Mouse (Mus musculus) left cerebral cortex, postnatal 10 days (tissue): ENCODE results near the gene Cbarp. TPM values are rescaled to one million over a fixed set of nuclear protein-coding genes. Genes with fewer than 3 reads are reported as not detected.

Experiments
- DNase-seq, 2 experiments: peaks; one replicate each; pipeline ENCODE4 v3.0.0; 2021 to 2022; ENCODE audit warnings: low spot score in 2 of 2, mixed read lengths in 1 of 2; ENCODE audit errors: extremely low spot score in 1 of 2
- intact Hi-C: fragments of 180-260 bp; cut with DNase I; formaldehyde crosslinking; loops from one replicate; pipeline ENCODE4 v1.15.1; 2025
- total RNA-seq, 2 experiments: library from RNA; stranded (reverse); gene quantifications; 2 replicates each; pipeline ENCODE4 v1.2.3; 2021

Gene Cbarp
- total RNA-seq, 2 experiments from 2014 or later = 394 to 415 TPM

DNA sequence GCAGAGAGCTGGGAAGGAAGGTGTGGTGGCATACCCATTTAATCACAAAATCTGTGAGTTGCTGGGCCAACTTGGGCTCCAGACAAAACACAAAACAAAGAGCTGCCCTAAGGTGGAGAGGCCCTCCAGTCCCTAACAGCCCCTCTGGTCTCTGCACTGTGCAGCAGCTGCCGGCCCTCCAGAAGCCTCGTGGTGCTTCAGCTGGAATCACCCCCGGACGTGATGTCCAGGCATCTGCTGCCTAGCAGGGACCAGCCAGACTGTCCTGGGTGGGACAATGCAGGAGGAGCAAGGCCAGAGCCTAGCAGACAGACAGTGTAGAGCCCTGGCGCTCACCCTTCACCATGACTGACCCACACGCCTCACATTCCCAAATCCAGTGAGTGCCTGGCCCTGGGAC lies 49.1 kb downstream of the Cbarp start:
- DNase-seq = no peak
- intact Hi-C loops = no loop called here

DNA sequence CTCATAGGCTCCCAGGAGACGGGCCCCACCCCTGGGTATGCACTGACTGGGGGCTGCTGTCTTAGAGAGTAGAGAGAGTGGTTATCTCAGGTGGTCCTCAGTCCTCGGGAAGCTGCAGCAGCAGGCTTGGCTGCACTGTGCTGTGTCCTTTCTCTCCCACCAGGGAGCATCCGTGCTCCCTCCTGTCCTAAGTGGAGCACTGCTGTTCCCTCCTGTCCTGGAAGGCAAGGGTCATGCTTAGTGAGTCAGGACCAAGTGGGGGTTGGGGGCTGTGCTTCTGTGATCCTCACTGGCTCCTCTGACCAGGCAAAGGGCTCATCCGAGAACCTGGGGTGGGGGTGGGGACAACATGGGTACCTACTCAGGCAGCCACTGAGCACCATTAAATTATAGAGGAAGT lies 51.5 kb downstream of the Cbarp start:
- DNase-seq = no peak
- intact Hi-C loops = no loop called here

DNA sequence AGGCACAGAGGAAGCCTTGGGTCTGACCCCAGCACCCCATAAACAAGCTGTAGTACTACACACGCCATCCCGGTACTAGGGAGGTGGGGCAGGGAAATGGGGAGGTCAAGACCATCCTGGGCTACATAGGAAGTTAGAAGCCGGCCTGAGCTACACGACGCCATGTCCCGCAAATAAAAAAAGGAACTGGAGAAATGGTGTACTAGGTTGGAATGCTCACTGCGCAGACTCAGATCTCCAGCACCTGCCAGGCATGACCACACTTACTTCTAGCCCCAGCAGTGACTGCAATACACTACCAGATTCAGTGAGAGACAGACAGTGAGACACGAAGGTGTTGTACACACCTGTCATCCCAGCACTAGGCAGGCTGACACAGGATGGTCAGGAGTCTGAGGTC lies 53.2 kb downstream of the Cbarp start:
- DNase-seq = no peak
- intact Hi-C loops = no loop called here

DNA sequence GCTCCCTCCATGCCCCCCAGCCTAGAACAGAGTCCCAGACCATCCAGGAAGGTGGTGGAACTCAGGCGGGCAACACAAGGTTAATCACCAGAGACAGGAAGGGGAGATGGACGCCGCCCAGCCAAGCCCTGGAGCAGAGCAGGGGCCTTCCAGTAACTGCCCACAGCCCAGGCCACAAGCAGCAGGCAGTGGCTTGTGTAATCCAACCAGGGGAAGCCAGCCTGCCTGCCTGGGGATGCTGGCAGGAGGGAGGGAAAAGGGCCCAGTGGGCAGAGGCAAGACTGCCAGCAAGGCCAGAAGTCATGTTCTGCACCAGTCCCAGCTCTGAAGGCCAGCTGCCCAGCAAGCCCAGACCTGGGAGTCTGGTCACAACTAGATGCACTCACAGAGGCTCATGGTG lies 53.8 kb downstream of the Cbarp start:
- DNase-seq = peak in 1 of 2 experiments; percentile 62
- intact Hi-C loops = no loop called here

DNA sequence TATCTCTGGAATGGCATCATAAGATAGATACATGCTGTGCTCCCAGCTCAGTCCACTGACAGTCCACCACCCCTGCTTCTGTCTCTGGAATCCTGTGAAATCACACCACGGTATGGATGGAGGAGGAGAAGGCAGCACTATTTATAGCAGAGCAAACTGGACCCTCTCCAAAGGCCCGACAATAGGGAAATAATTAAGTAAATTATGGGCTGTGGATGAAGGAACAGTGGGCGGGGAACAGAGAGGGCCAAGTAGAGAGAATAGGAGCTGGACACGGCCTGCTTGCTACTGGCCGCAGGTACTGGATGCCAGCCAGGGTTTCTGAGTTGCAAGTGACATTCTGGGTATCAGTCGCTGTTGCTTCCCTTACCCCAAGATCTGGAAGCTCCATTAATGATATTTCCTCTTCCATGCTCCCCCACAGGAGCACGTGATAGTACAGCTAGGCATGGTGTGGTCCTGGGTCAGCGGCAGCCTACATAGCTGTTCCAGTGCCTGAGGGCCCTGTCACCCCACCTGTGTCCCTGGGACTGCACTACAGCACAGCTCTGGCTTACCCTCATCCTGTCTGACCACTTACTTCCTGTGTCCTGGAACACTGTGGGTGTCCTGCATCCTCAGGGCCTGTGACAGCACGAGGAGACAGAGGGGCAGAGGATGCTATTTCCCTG lies 55.7 kb downstream of the Cbarp start:
- no peak for DNase-seq

DNA sequence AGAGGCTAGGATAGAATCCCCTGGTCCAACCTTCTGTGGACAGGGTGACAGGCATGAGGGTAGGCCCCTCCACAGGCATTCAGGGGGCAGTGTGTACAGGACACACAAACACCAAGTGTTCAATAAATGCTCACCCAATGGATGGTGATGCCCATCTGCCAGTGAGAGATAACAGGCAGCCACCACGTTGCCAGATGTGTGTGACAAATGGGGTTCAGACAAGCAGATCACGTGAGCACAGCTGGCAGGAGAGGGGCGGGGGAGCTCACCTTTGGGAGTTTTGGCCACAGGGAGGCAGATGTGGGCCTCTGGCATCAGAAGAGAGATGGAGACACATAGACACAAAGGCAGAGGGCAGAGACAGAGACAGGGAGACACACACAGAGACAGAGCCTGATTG lies 59.6 kb downstream of the Cbarp start:
- intact Hi-C loops = no loop called here
- no peak for DNase-seq

More for the DNA sequence above, 55.7 kb downstream of the Cbarp start:
- intact Hi-C loops = no loop called here

Other genes with a start within 250 kb of the Cbarp start
- not detected for gene Cfd, start 250.0 kb downstream of the Cbarp start, total RNA-seq
- gene Med16, start 231.9 kb downstream of the Cbarp start, total RNA-seq = 10 to 100 TPM; 55.4 to 61.9 TPM
- gene Gm26602, start 230.0 kb downstream of the Cbarp start, total RNA-seq = not detected
- 1 to 10 TPM; 6.8 to 8.4 TPM for gene Kiss1r, start 223.9 kb downstream of the Cbarp start, total RNA-seq
- 100 to 1,000 TPM; 389 to 406 TPM for gene R3hdm4, start 219.6 kb downstream of the Cbarp start, total RNA-seq
- gene Arid3a, start 213.8 kb downstream of the Cbarp start, total RNA-seq = 1 to 10 TPM; 6.0 to 7.1 TPM
- 10 to 100 TPM; 46.2 to 49.9 TPM for gene Wdr18, start 180.7 kb downstream of the Cbarp start, total RNA-seq
- gene Grin3b, start 170.1 kb downstream of the Cbarp start, total RNA-seq = under 1 TPM; 0.24 to 0.28 TPM
- 100 to 1,000 TPM; 136 TPM for gene Tmem259, start 156.5 kb downstream of the Cbarp start, total RNA-seq
- 10 to 100 TPM in 1 of 2 experiments, 1 to 10 TPM in 1; 8.9 to 12.4 TPM for gene Cnn2, start 152.3 kb downstream of the Cbarp start, total RNA-seq
- 1 to 10 TPM; 8.5 to 9.8 TPM for gene Abca7, start 144.3 kb downstream of the Cbarp start, total RNA-seq
- 1 to 10 TPM; 3.3 to 4.5 TPM for gene Arhgap45, start 124.2 kb downstream of the Cbarp start, total RNA-seq
- 10 to 100 TPM; 64.1 to 66.0 TPM for gene Polr2e, start 101.0 kb downstream of the Cbarp start, total RNA-seq
- 100 to 1,000 TPM; 436 to 469 TPM for gene Gpx4, start 93.7 kb downstream of the Cbarp start, total RNA-seq
- 10 to 100 TPM; 20.4 to 21.2 TPM for gene Sbno2, start 35.3 kb downstream of the Cbarp start, total RNA-seq
- gene Stk11, start 25.0 kb downstream of the Cbarp start, total RNA-seq = 10 to 100 TPM; 81.6 to 93.4 TPM
- gene Atp5d, start 2.2 kb downstream of the Cbarp start, total RNA-seq = 100 to 1,000 TPM; 342 to 379 TPM
- gene Midn, start 7.4 kb upstream of the Cbarp start, total RNA-seq = 100 to 1,000 TPM in 1 of 2 experiments, 10 to 100 TPM in 1; 92.6 to 103 TPM
- gene Cirbp, start 25.1 kb upstream of the Cbarp start, total RNA-seq = 100 to 1,000 TPM; 138 to 151 TPM
- gene 1600002K03Rik, start 32.1 kb upstream of the Cbarp start, total RNA-seq = 1 to 10 TPM; 4.5 TPM
- gene Efna2, start 38.6 kb upstream of the Cbarp start, total RNA-seq = 10 to 100 TPM; 18.4 to 19.1 TPM
- 10 to 100 TPM; 43.5 to 45.3 TPM for gene Mum1, start 85.6 kb upstream of the Cbarp start, total RNA-seq
- 100 to 1,000 TPM; 142 to 161 TPM for gene Ndufs7, start 108.3 kb upstream of the Cbarp start, total RNA-seq
- 10 to 100 TPM; 25.9 to 26.0 TPM for gene Gamt, start 120.2 kb upstream of the Cbarp start, total RNA-seq
- gene Dazap1, start 120.7 kb upstream of the Cbarp start, total RNA-seq = 10 to 100 TPM; 95.2 to 98.6 TPM
- gene Rps15, start 151.6 kb upstream of the Cbarp start, total RNA-seq = 100 to 1,000 TPM; 784 to 803 TPM
- 100 to 1,000 TPM; 175 to 194 TPM for gene Apc2, start 155.1 kb upstream of the Cbarp start, total RNA-seq
- 10 to 100 TPM; 19.9 to 21.0 TPM for gene 2310011J03Rik, start 179.7 kb upstream of the Cbarp start, total RNA-seq
- gene Pcsk4, start 188.7 kb upstream of the Cbarp start, total RNA-seq = 1 to 10 TPM; 9.8 to 9.9 TPM
- gene Reep6, start 189.1 kb upstream of the Cbarp start, total RNA-seq = 10 to 100 TPM in 1 of 2 experiments, 1 to 10 TPM in 1; 9.3 to 10.1 TPM
- under 1 TPM; 0.66 to 0.85 TPM for gene Adamtsl5, start 207.6 kb upstream of the Cbarp start, total RNA-seq
- gene Plk5, start 215.6 kb upstream of the Cbarp start, total RNA-seq = 1 to 10 TPM; 3.1 to 5.1 TPM
- gene Mex3d, start 246.8 kb upstream of the Cbarp start, total RNA-seq = 10 to 100 TPM; 31.1 to 35.4 TPM